Mouse (Mus musculus): ENCODE measurements around the gene Fbxl4. TPM values are rescaled to one million over a fixed set of nuclear protein-coding genes. Genes with fewer than 3 reads are reported as not detected.

Gene Fbxl4
- polyA plus RNA-seq, 1 experiment from 2014 or later: 10.7 TPM

DNA sequence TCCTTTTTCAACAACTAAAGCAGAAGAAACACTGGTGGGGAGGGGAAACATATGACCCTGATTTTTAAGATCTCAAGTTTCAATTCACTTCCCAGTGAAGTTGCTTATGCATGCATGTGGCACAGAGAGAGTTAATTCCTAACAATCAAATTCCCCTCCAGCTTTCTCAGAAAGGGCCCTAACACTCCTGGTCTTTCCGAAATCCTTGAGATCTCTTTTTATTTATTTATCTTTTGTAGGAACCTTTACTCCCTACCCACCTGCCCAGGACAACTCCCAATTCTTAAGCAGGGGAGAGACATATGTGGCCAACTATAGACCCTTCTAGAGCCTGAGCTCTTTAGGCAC is 123.5 kb downstream of the Fbxl4 start:
- Histone ChIP-seq H3K36me3 (ENCODE audit: control insufficient read depth, insufficient read depth, low read length) (no peaks in the 10 kb centered on the region), H3K4me1 (replicated peaks; ENCODE audit: control insufficient read depth, insufficient read depth, low read length) (no peaks in the 10 kb centered on the region), H3K4me2 (no peak overlapping the region), H3K9me3 (ENCODE audit: control insufficient read depth, low read length) (no peaks in the 10 kb centered on the region), H3K27ac (ENCODE audit: low read depth, low read length) (no peak overlapping the region), H3K27me3 (replicated peaks; ENCODE audit: control insufficient read depth, insufficient read depth, low read length) (peaks cover 84% of the 10 kb centered on the region), H3K9ac (ENCODE audit: low read depth, low read length) (no peak overlapping the region), H3K4me3 (ENCODE audit: low read depth, low read length) (no peak overlapping the region)
- ATAC-seq (replicated peaks; ENCODE audit: low FRiP score) (no peak), DNase-seq (ENCODE audit: low spot score) (no peak)
- 6% methylated on average over 1 of the region's 1 CpGs for WGBS

GRCm38 (mm10) chr4:22482118-22482517 is 124.8 kb downstream of the Fbxl4 start:
- no peak for ATAC-seq (replicated peaks; ENCODE audit: low FRiP score)
- Histone ChIP-seq H3K9me3 (ENCODE audit: control insufficient read depth, low read length) (no peaks in the 10 kb centered on the region), H3K27ac (ENCODE audit: low read depth, low read length) (no peak overlapping the region), H3K4me1 (replicated peaks; ENCODE audit: control insufficient read depth, insufficient read depth, low read length) (no peaks in the 10 kb centered on the region), H3K4me2 (no peak overlapping the region), H3K9ac (ENCODE audit: low read depth, low read length) (no peak overlapping the region), H3K4me3 (ENCODE audit: low read depth, low read length) (no peak overlapping the region), H3K27me3 (replicated peaks; ENCODE audit: control insufficient read depth, insufficient read depth, low read length) (peaks cover 84% of the 10 kb centered on the region), H3K36me3 (ENCODE audit: control insufficient read depth, insufficient read depth, low read length) (no peaks in the 10 kb centered on the region)
- 24% methylated on average over 2 of the region's 2 CpGs for WGBS
- no peak for DNase-seq (ENCODE audit: low spot score)

GRCm38 (mm10) chr4:22482756-22483280 is 125.5 kb downstream of the Fbxl4 start:
- Histone ChIP-seq H3K27ac (ENCODE audit: low read depth, low read length) (no peak overlapping the region), H3K36me3 (ENCODE audit: control insufficient read depth, insufficient read depth, low read length) (no peaks in the 10 kb centered on the region), H3K9ac (ENCODE audit: low read depth, low read length) (no peak overlapping the region), H3K27me3 (replicated peaks; ENCODE audit: control insufficient read depth, insufficient read depth, low read length) (peaks cover 84% of the 10 kb centered on the region), H3K4me3 (ENCODE audit: low read depth, low read length) (no peak overlapping the region), H3K4me2 (no peak overlapping the region), H3K9me3 (ENCODE audit: control insufficient read depth, low read length) (no peaks in the 10 kb centered on the region), H3K4me1 (replicated peaks; ENCODE audit: control insufficient read depth, insufficient read depth, low read length) (peaks cover 4% of the 10 kb centered on the region)
- DNase-seq (ENCODE audit: low spot score): no peak
- no peak for ATAC-seq (replicated peaks; ENCODE audit: low FRiP score)
- WGBS: 6% methylated on average over 7 of the region's 7 CpGs

GRCm38 (mm10) chr4:22483548-22483947 is 126.2 kb downstream of the Fbxl4 start:
- H3K9ac ChIP-seq (ENCODE audit: low read depth, low read length): no peak overlapping the region
- WGBS: 8% methylated on average over 2 of the region's 2 CpGs
- ATAC-seq (replicated peaks; ENCODE audit: low FRiP score) (no peak), DNase-seq (ENCODE audit: low spot score) (no peak)
- peaks cover 5% of the 10 kb centered on the region for H3K4me1 ChIP-seq (replicated peaks; ENCODE audit: control insufficient read depth, insufficient read depth, low read length)
- H3K27ac ChIP-seq (ENCODE audit: low read depth, low read length): no peak overlapping the region
- no peak overlapping the region for H3K4me3 ChIP-seq (ENCODE audit: low read depth, low read length)
- no peak overlapping the region for H3K4me2 ChIP-seq
- no peaks in the 10 kb centered on the region for H3K9me3 ChIP-seq (ENCODE audit: control insufficient read depth, low read length)
- H3K36me3 ChIP-seq (ENCODE audit: control insufficient read depth, insufficient read depth, low read length): no peaks in the 10 kb centered on the region
- H3K27me3 ChIP-seq (replicated peaks; ENCODE audit: control insufficient read depth, insufficient read depth, low read length): peaks cover 85% of the 10 kb centered on the region

Other genes starting within 250 kb of the Fbxl4 start
- 0.06 and 0.08 TPM in 2 replicates for gene Pou3f2, start 130.8 kb downstream of the Fbxl4 start, polyA plus RNA-seq (2014; fragmentation: Nextera tagmentation; extraction: Ambion mirVana)